Mouse (Mus musculus) ovary, postnatal 36 days (tissue): ENCODE data around the gene Mrpl27.
"Not testable (repeated sequence)": the region's sequence is repeated elsewhere in the genome, so short reads cannot be mapped to it uniquely, and the experiment has no call there.

ENCODE experiments used
- DNase-seq: peaks from one replicate; pipeline ENCODE4 v3.0.0; 2022; ENCODE audit warnings: low spot score, mixed read lengths

The Mrpl27 gene

GRCm38 (mm10) chr11:94674984-94675383 lies 21.4 kb downstream of the Mrpl27 start:
- DNase-seq: no peak

- no peak for DNase-seq
These were observed 21.9 kb downstream of the Mrpl27 start for GRCm38 (mm10) chr11:94675446-94675845.

- no peak for DNase-seq
These were observed 22.7 kb downstream of the Mrpl27 start for GRCm38 (mm10) chr11:94676308-94676707.

GRCm38 (mm10) chr11:94676754-94677606 lies 23.4 kb downstream of the Mrpl27 start, which contains the start of gene Xylt2:
Gene Xylt2 (minus strand): TSS chr11:94677515.
- peak; percentile 94 for DNase-seq

- DNase-seq: no peak
These were observed 24.1 kb downstream of the Mrpl27 start for GRCm38 (mm10) chr11:94677607-94678145.

GRCm38 (mm10) chr11:94680639-94681038 lies 27.1 kb downstream of the Mrpl27 start:
- no peak for DNase-seq

GRCm38 (mm10) chr11:94681640-94682039 lies 28.1 kb downstream of the Mrpl27 start:
- DNase-seq: no peak

GRCm38 (mm10) chr11:94682427-94682826 lies 28.9 kb downstream of the Mrpl27 start:
- DNase-seq: no peak

GRCm38 (mm10) chr11:94687178-94687577 lies 33.6 kb downstream of the Mrpl27 start:
- DNase-seq: no peak

- DNase-seq: not testable (repeated sequence)
These were observed 38.9 kb downstream of the Mrpl27 start for GRCm38 (mm10) chr11:94692502-94692901.

GRCm38 (mm10) chr11:94695508-94695907 lies 41.9 kb downstream of the Mrpl27 start:
- no peak for DNase-seq

GRCm38 (mm10) chr11:94697140-94697539 lies 43.6 kb downstream of the Mrpl27 start:
- DNase-seq: no peak

- DNase-seq: no peak
These were observed 44.3 kb downstream of the Mrpl27 start for GRCm38 (mm10) chr11:94697703-94698464.

- no peak for DNase-seq
These were observed 45.8 kb downstream of the Mrpl27 start for GRCm38 (mm10) chr11:94699399-94699798.

GRCm38 (mm10) chr11:94701401-94702215 lies 48.0 kb downstream of the Mrpl27 start:
- no peak for DNase-seq

GRCm38 (mm10) chr11:94702216-94702610 lies 48.6 kb downstream of the Mrpl27 start:
- DNase-seq: no peak

- no peak for DNase-seq
These were observed 50.5 kb downstream of the Mrpl27 start for GRCm38 (mm10) chr11:94704020-94704419.

- DNase-seq: no peak
These were observed 50.9 kb downstream of the Mrpl27 start, which contains the start of gene Gm11541 for GRCm38 (mm10) chr11:94704472-94704871. Gene Gm11541 (minus strand): TSS chr11:94704499.
